ENCODE assay signal across 24 mouse cellular contexts in the genomic region with DNA sequence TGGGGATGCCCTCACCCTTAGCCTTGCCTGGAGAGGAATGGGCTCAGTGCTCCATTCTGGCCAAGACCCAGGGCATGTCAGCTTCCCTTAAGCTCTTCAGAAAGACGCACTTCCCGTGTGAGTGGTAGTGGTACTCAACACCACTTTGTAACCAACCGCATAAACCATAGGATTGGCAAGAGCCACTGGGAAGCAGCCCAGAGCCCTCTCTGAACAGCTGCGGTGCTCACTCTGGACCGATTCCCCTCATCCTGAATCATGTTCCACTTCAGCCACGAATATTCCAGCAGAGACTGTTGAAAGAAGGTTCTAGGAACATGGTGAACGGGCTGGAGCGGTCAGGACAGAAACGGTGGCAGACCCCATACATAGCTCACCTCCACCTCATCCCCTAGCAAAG. TPM values are rescaled to one million over a fixed set of nuclear protein-coding genes. Genes with fewer than 3 reads are reported as not detected.
DNase-seq lines count a peak whose midpoint lies in the region; ATAC-seq and TF ChIP-seq lines count a peak whose summit lies in the region.
"Had no signal": no experiment of that assay in that cellular context is flagged by ENCODE, and none has a peak within 500 bp of the region (broad histone marks: within the 10 kb centered on the region; RNA-seq: fewer than 3 reads in every experiment).

No protein-coding gene starts in this region.

- no peak for TF ChIP-seq CTCF in lung, postnatal 0 days (IDR thresholded peaks at IDR 0.05)
- TF ChIP-seq CTCF in C2C12 (IDR thresholded peaks at IDR 0.05; ENCODE audit: control insufficient read depth, insufficient read depth, insufficient read length), result no peak

- no peak overlapping the region for H3K9ac ChIP-seq in lung, postnatal 0 days (replicated peaks; ENCODE audit: low read depth)
- H3K9ac ChIP-seq in stomach, embryonic 16.5 days (ENCODE audit: low read length), result no peak overlapping the region
- no peak overlapping the region for H3K9ac ChIP-seq in liver, embryonic 11.5 days (ENCODE audit: low read depth, low read length)
- H3K9ac ChIP-seq: embryonic facial prominence, embryonic 12.5 days; forebrain, embryonic 13.5 days; forebrain, embryonic 15.5 days; forebrain, postnatal 0 days had no signal

- H3K79me3 ChIP-seq in C2C12 (ENCODE audit: low read depth), result no peaks in the 10 kb centered on the region

- DNase-seq in lung, postnatal 0 days (ENCODE audit: low spot score), result no peak
- DNase-seq in lung, postnatal 4 days, result no peak
- DNase-seq in fibroblast of lung, adult 2 months (ENCODE audit: low read depth), result peak; percentile 46
- no peak for DNase-seq in spleen, adult 18-20 months
- DNase-seq in liver, embryonic 11.5 days (ENCODE audit: low spot score), result no peak
- DNase-seq: adrenal gland, adult 8-10 months; adrenal gland, postnatal 14 days; adrenal gland, postnatal 36 days; cerebellum, adult 11-12 months; cerebellum, adult 2 months; cerebellum, adult 9-10 months; cerebellum, postnatal 10 days; cerebellum, postnatal 25 days; forebrain, postnatal 0 days had no signal

- TF ChIP-seq EP300 in lung, postnatal 0 days (IDR thresholded peaks at IDR 0.05), result no peak

- H3K4me3 ChIP-seq in lung, postnatal 0 days (ENCODE audit: low read depth, low read length), result no peak overlapping the region
- no peak overlapping the region for H3K4me3 ChIP-seq in C2C12 (ENCODE audit: insufficient read depth, poor library complexity, severe bottlenecking)
- no peak overlapping the region for H3K4me3 ChIP-seq in stomach, embryonic 16.5 days (replicated peaks; ENCODE audit: low read length)
- H3K4me3 ChIP-seq in liver, embryonic 11.5 days (ENCODE audit: low read depth, low read length), result no peak overlapping the region
- H3K4me3 ChIP-seq: embryonic facial prominence, embryonic 10.5 days; embryonic facial prominence, embryonic 12.5 days; forebrain, embryonic 13.5 days; forebrain, embryonic 15.5 days had no signal

- H3K4me1 ChIP-seq in lung, postnatal 0 days (ENCODE audit: insufficient read depth, low read depth, low read length), result peaks cover 21% of the 10 kb centered on the region
- peaks cover 34% of the 10 kb centered on the region for H3K4me1 ChIP-seq in stomach, embryonic 16.5 days (ENCODE audit: control insufficient read depth, insufficient read depth, low read length)
- H3K4me1 ChIP-seq in liver, embryonic 11.5 days (replicated peaks; ENCODE audit: control insufficient read depth, insufficient read depth, low read length), result peaks cover 4% of the 10 kb centered on the region; the same call in 1 of the 2 replicates

- no peaks in the 10 kb centered on the region for H3K36me3 ChIP-seq in lung, postnatal 0 days (ENCODE audit: insufficient read depth, low read length)
- no peaks in the 10 kb centered on the region for H3K36me3 ChIP-seq in C2C12 (ENCODE audit: control insufficient read depth, insufficient read depth)
- no peaks in the 10 kb centered on the region for H3K36me3 ChIP-seq in stomach, embryonic 16.5 days (ENCODE audit: control insufficient read depth, insufficient read depth, low read length)
- H3K36me3 ChIP-seq in liver, embryonic 11.5 days (ENCODE audit: control insufficient read depth, insufficient read depth, low read length), result no peaks in the 10 kb centered on the region
- H3K36me3 ChIP-seq: embryonic facial prominence, embryonic 10.5 days; embryonic facial prominence, embryonic 12.5 days; forebrain, embryonic 15.5 days; G1E had no signal

- 0 out of 2 replicates have a peak overlapping the region, but pooled peaks have one; percentile 1 for H3K27ac ChIP-seq in lung, postnatal 0 days (ENCODE audit: low read length)
- H3K27ac ChIP-seq in stomach, embryonic 16.5 days (ENCODE audit: low read length), result peak overlapping the region; percentile 96; the same call in 1 of the 2 replicates
- H3K27ac ChIP-seq in liver, embryonic 11.5 days (ENCODE audit: low read depth, low read length), result no peak overlapping the region
- H3K27ac ChIP-seq: embryonic facial prominence, embryonic 10.5 days; embryonic facial prominence, embryonic 12.5 days; forebrain, embryonic 13.5 days had no signal

- H3K9me3 ChIP-seq in lung, postnatal 0 days (ENCODE audit: low read length), result no peaks in the 10 kb centered on the region
- H3K9me3 ChIP-seq in stomach, embryonic 16.5 days (replicated peaks; ENCODE audit: control insufficient read depth, low read length), result no peaks in the 10 kb centered on the region
- H3K9me3 ChIP-seq in liver, embryonic 11.5 days (ENCODE audit: control insufficient read depth, low read length), result no peaks in the 10 kb centered on the region
- H3K9me3 ChIP-seq: embryonic facial prominence, embryonic 10.5 days; embryonic facial prominence, embryonic 12.5 days; forebrain, embryonic 13.5 days; forebrain, embryonic 15.5 days; G1E had no signal

- H3K79me2 ChIP-seq in C2C12 (ENCODE audit: control insufficient read depth, insufficient read depth), result no peaks in the 10 kb centered on the region

- 63% methylated on average over 9 of the region's 9 CpGs for WGBS in lung, postnatal 0 days
- WGBS in stomach, embryonic 16.5 days, result 91% methylated on average over 9 of the region's 9 CpGs
- 85% methylated on average over 9 of the region's 9 CpGs for WGBS in liver, embryonic 11.5 days

- no peaks in the 10 kb centered on the region for H3K27me3 ChIP-seq in lung, postnatal 0 days (replicated peaks; ENCODE audit: insufficient read depth, low read length)
- H3K27me3 ChIP-seq in C2C12 (ENCODE audit: control insufficient read depth, insufficient read depth, insufficient read length), result no peaks in the 10 kb centered on the region
- H3K27me3 ChIP-seq in stomach, embryonic 16.5 days (ENCODE audit: control insufficient read depth, insufficient read depth, low read length), result no peaks in the 10 kb centered on the region
- no peaks in the 10 kb centered on the region for H3K27me3 ChIP-seq in liver, embryonic 11.5 days (replicated peaks; ENCODE audit: control insufficient read depth, insufficient read depth, low read length)
- H3K27me3 ChIP-seq: CH12.LX; embryonic facial prominence, embryonic 12.5 days; forebrain, embryonic 13.5 days; forebrain, embryonic 15.5 days; Patski had no signal

- no peak overlapping the region for H3K4me2 ChIP-seq in lung, postnatal 0 days (replicated peaks; ENCODE audit: low read depth, low read length)
- no peak overlapping the region for H3K4me2 ChIP-seq in stomach, embryonic 16.5 days (ENCODE audit: low read depth, low read length)
- no peak overlapping the region for H3K4me2 ChIP-seq in liver, embryonic 11.5 days
- H3K4me2 ChIP-seq: embryonic facial prominence, embryonic 12.5 days; forebrain, embryonic 13.5 days; forebrain, embryonic 15.5 days had no signal

- H3ac ChIP-seq in C2C12 (ENCODE audit: control insufficient read depth, insufficient read length, low read depth), result no peak overlapping the region

- ATAC-seq in lung, postnatal 0 days, result no peak
- no peak for ATAC-seq in stomach, embryonic 16.5 days (ENCODE audit: insufficient read depth, low FRiP score)
- ATAC-seq in erythroid progenitor cell, adult 5-6 weeks (replicated peaks; ENCODE audit: low FRiP score, poor library complexity, severe bottlenecking), result no peak
- no peak for ATAC-seq in liver, embryonic 11.5 days (replicated peaks; ENCODE audit: low FRiP score)
- ATAC-seq: forebrain, embryonic 13.5 days; forebrain, embryonic 15.5 days; forebrain, postnatal 0 days; Patski had no signal

TF ChIP-seq in C2C12, 6 proteins besides CTCF, POLR2A, EP300 and RAD21:
- TF ChIP-seq MAX (IDR thresholded peaks at IDR 0.05), result no peak
- TF ChIP-seq MYOD1 (IDR thresholded peaks at IDR 0.05; ENCODE audit: control insufficient read depth, insufficient read length, low read depth), result peak; percentile 68
- TF ChIP-seq CEBPB (IDR thresholded peaks at IDR 0.05; ENCODE audit: low read depth), result no peak
- no peak for TF ChIP-seq USF1 (IDR thresholded peaks at IDR 0.05; ENCODE audit: low read depth)
- TF ChIP-seq FOSL1 (IDR thresholded peaks at IDR 0.05; ENCODE audit: insufficient read depth, low read length, poor library complexity, severe bottlenecking), result no peak
- no peak for TF ChIP-seq MYOG (IDR thresholded peaks at IDR 0.05; ENCODE audit: control insufficient read depth, extremely low read depth, insufficient read length)

RNA-seq across cellular contexts. Expression of gene Sik1, which starts 29.9 kb away (rescaled TPM):
- polyA plus RNA-seq in lung, postnatal 0 days (2015; fragmentation: Nextera tagmentation; extraction: Ambion mirVana), result 29.5 and 35.9 TPM in 2 replicates
- 9.3 TPM for polyA plus RNA-seq in C2C12 (2012; fragmentation: generic; extraction: Trizol)
- polyA plus RNA-seq in stomach, embryonic 16.5 days (2015; fragmentation: Nextera tagmentation; extraction: Ambion mirVana), result 18.4 and 20.2 TPM in 2 replicates
- total RNA-seq in erythroid progenitor cell, adult 5-6 weeks (2015; ENCODE audit: low replicate concordance), result 7.6 and 9.2 TPM in 2 replicates
- total RNA-seq in erythroid progenitor cell, adult 5-6 weeks (2017; ENCODE audit: low replicate concordance), result 2.2 and 5.9 TPM in 2 replicates
- polyA plus RNA-seq in liver, embryonic 11.5 days (2014; fragmentation: Nextera tagmentation; extraction: Ambion mirVana), result 10.4 and 11.2 TPM in 2 replicates
